Mouse (Mus musculus): ENCODE measurements around the gene Pusl1.

Gene Pusl1

GRCm38 (mm10) chr4:155843231-155843630 is 48.4 kb downstream of the Pusl1 start:
- no peak for DNase-seq (ENCODE audit: low spot score in 2 of 2)

GRCm38 (mm10) chr4:155841651-155842270 is 49.8 kb downstream of the Pusl1 start:
- DNase-seq (ENCODE audit: low spot score in 2 of 2), result peak in 1 of 2 experiments; percentile 17

- peak in 1 of 2 experiments; percentile 68 for DNase-seq (ENCODE audit: low spot score in 2 of 2)
Measured at GRCm38 (mm10) chr4:155841003-155841454, 50.6 kb downstream of the Pusl1 start.

GRCm38 (mm10) chr4:155840076-155841002 is 51.2 kb downstream of the Pusl1 start:
- peak in 1 of 2 experiments; percentile 25 for DNase-seq (ENCODE audit: low spot score in 2 of 2)

GRCm38 (mm10) chr4:155839483-155839910 is 52.1 kb downstream of the Pusl1 start, which contains the start of gene Mxra8:
Gene Mxra8, plus strand, starts transcription at chr4:155839680.
- DNase-seq (ENCODE audit: low spot score in 2 of 2), result peak; percentile 90 to 91

- peak in 1 of 2 experiments; percentile 54 for DNase-seq (ENCODE audit: low spot score in 2 of 2)
Measured at GRCm38 (mm10) chr4:155838187-155839153, 53.1 kb downstream of the Pusl1 start.

Data from urinary bladder, postnatal 4 days (tissue).